Mouse (Mus musculus) T-helper 2 cell (primary cell): ENCODE data around the gene Tspear.
"Not testable (repeated sequence)": the region's sequence is repeated elsewhere in the genome, so short reads cannot be mapped to it uniquely, and the experiment has no call there.

ENCODE experiments used
- in situ Hi-C: fragments of 300-600 bp; cut with MboI, MseI; formaldehyde crosslinking; loops from one replicate; pipeline ENCODE4 v1.15.1; 2025; ENCODE audit warnings: high pct_unique_total_duplicates

Gene Tspear

DNA sequence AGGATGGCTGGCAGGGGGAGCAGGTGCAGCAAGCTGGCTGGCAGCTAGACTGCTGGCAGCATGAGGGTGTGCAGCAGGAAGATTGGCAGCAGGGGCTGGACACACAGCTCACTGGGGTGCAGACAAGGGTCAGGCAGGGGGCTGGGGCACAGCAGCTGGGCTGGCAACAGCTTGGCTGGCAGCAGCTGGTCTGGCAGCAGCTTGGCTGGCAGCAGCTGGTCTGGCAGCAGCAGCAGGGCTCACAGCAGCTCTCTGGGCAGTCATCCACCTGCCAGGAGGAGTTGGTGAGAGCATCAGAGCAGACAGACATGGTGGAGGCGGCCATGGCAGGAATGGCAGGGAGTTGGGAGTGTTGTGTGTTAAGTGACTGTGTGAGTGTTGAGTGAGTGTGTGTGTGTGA lies 101.5 kb downstream of the Tspear start, which contains the start of gene Gm7137:
Gene Gm7137, minus strand, starts transcription at position 325 of the 400 bp plus-strand sequence.
- in situ Hi-C loops: not testable (repeated sequence)

DNA sequence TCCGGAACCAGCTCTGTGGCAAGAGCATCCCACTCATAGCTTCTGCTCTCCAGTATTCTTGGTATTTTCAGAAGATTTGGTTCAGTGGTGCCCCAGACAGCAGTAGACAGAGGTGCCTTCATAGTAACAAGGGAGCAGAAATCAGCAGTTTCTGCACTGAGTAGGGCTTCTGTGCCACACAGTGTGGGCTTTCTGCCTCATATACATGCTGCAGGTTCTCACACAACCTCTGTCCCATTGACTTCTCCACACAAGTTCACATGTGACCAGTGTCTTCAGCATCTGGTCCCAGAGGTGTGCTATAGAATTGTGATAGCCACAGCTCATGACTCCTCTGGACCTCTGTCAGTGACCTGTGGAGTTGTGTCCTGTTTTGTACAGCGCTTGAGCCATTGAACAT lies 102.3 kb downstream of the Tspear start:
- in situ Hi-C loops: no loop called here

DNA sequence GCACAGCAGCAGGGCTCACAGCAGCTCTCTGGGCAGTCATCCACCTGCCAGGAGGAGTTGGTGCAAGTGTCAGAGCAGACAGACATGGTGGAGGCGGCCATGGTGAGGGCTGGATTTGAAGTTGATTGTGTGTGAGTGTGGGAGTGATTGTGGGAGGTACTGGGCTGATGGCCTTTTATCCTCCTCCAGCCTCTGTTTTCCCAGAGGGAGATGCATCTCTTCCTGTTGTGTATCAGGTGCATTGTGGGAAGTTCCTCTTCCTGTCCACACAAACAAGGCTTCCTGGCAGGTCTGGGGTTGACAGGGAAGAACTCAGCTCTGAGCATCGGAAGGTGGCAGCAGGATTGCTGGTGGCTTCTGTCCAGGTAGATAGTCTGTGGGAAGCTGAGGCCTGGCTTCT lies 108.6 kb downstream of the Tspear start, which contains the start of gene Gm9639:
Gene Gm9639, minus strand, starts transcription at position 101 of the 400 bp plus-strand sequence.
- in situ Hi-C loops: no loop called here

DNA sequence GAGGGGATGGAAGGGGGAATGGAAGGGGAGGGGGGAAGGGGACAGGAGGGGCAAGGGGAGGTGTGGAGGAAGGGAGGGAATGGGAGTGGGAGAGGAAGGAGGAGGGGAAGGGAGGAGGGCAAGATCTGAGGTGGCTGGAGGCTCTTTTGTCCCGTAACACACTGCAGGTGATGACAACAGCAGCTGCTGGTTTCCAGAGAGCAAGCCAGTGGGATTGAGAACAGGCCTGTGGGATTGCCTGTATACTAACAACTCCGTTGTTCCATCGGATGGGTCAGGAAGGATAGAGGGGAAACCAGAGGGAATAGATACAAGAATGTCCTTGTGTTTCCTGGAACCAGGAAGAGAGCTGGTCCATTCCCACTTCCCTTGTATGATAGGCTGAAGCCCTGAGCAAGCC lies 111.3 kb downstream of the Tspear start:
- in situ Hi-C loops: no loop called here

DNA sequence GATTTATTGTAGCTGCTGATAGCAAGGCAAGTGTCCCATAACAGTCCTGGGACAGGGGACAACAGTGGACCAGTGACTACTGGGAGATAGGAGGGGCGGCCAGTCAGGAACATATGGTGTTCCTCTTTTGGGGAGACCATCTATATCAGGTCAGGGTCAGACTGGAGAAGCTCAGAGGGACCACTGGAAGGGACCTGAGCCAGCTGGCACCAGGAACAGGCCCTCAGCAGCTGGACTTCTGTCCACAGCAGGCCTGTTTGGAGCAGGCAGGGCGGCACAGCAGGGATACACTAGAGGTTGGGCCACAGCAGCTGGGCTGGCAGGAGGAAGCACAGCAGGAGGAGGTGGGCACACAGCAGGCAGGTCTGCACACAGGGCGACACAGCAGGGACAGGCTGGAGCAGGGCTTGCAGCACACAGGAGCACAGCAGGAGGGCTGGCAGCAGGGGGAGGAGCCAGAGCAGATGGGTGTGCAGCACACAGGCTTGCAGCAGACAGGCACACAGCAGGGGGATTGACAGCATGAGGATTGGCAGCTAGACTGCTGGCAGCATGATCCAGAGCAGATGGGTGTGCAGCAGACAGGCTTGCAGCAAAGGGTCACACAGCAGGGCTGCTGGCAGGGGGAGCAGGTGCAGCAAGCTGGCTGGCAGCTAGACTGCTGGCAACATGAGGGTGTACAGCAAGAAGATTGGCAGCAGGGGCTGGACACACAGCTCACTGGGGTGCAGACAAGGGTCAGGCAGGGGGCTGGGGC lies 112.0 kb downstream of the Tspear start:
- in situ Hi-C loops: not testable (repeated sequence)

GRCm38 (mm10) chr10:77798921-77799508 lies 112.6 kb downstream of the Tspear start, which contains the start of gene Gm19668:
Gene Gm19668 (minus strand): TSS chr10:77799133.
- in situ Hi-C loops: no loop called here

GRCm38 (mm10) chr10:77804095-77804494 lies 117.7 kb downstream of the Tspear start:
- in situ Hi-C loops: no loop called here

GRCm38 (mm10) chr10:77811743-77812142 lies 125.4 kb downstream of the Tspear start, which contains the start of gene Gm9507:
Gene Gm9507 (minus strand): TSS chr10:77811843.
- in situ Hi-C loops: no loop called here

- in situ Hi-C loops: no loop called here
These were observed 128.0 kb downstream of the Tspear start, which contains the start of gene Gm2696 for GRCm38 (mm10) chr10:77814382-77814781. Gene Gm2696 (plus strand): TSS chr10:77814682.

GRCm38 (mm10) chr10:77815514-77815913 lies 129.1 kb downstream of the Tspear start:
- in situ Hi-C loops: no loop called here

DNA sequence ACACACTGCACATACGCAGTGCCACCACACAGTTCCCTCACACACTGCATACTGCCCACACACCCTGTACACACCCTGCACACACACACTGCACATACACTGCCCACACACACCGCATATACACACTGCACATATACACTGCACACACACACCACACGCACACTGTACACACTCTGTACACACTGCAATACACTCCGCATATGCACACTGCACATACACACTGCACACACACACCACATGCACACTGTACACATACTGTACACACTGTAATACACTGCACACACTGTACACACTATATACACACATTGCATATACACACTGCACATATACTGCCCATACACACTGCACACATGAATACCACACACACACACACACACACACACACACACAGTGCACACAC lies 132.2 kb downstream of the Tspear start:
- in situ Hi-C loops: no loop called here

DNA sequence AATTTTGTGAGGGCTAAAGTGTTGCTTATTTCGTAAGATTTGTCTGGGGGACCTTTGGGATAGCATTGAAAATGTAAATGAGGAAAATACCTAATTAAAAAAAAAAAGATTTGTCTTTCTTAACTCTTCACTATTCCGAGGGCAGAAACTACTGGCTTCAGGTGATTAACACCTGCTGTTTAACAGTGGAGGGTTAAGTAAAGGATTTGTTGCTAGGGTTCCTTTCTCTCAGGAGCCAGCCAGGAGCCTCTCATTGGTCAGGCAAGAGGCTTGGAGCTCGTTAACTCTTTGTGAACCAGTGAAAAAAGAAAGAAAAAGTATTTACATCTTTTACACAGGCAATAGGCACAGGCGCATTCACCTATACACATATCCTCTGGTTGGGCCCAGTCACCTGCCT lies 132.8 kb downstream of the Tspear start:
- in situ Hi-C loops: no loop called here

- in situ Hi-C loops: no loop called here
These were observed 140.6 kb downstream of the Tspear start, which contains the start of gene Krtap10-4 for GRCm38 (mm10) chr10:77826951-77827350. Gene Krtap10-4 (minus strand): TSS chr10:77827095.

- in situ Hi-C loops: no loop called here
These were observed 149.3 kb downstream of the Tspear start, which contains the start of gene Krtap10-10 for GRCm38 (mm10) chr10:77835647-77836046. Gene Krtap10-10 (plus strand): TSS chr10:77835947.

GRCm38 (mm10) chr10:77839006-77839405 lies 152.6 kb downstream of the Tspear start:
- in situ Hi-C loops: no loop called here

DNA sequence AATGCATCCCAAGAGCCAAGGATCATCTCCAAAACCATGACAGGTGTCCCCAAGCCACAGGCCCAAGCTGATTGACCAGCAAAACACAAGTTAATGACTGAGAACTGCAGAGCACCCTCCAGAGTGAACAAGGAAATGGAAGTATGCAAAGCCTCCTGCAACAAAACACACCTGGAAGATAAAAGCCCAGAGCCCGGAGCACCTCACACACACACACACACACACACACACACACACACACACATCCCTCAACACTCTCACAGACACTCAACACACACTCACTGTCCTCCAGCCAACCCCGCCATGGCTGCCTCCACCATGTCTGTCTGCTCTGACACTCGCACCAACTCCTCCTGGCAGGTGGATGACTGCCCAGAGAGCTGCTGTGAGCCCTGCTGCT lies 160.1 kb downstream of the Tspear start, which contains the start of gene Gm36176:
Gene Gm36176, plus strand, starts transcription at position 301 of the 400 bp plus-strand sequence.
- in situ Hi-C loops: no loop called here

DNA sequence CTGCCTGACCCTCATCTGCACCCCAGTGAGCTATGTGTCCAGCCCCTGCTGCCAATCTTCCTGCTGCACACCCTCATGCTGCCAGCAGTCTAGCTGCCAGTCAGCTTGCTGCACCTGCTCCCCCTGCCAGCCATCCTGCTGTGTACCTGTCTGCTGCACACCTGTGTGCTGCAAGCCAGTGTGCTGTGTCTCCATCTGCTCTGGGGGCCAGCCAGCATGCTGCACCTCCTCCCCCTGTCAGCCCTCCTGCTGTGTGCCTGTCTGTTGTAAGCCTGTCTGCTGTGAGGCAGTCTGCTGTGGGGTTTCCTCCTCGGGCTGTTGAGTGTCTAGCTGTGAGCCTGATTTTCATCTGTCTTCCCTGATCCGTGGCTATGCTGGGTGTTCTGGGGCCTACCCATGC lies 160.6 kb downstream of the Tspear start:
- in situ Hi-C loops: no loop called here

DNA sequence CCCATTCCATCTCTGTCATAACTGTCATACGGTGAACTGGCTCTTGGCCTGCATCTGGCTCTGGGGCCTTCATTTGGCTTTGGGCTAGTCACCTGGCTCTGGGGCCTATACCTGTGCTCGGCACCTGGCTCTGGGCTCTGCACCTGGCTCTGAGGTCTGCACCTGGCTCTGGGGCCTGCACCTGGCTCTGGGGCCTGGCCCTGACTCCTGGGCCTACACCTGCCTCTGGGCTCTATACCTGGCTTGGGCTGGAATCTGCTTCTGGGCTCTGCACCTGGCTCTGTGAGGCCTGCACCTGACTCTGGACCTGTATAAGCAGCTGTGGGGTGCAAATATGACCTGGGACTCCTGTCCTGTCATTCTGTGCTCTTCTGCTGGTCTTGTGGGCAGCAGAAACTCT lies 161.2 kb downstream of the Tspear start:
- in situ Hi-C loops: no loop called here

DNA sequence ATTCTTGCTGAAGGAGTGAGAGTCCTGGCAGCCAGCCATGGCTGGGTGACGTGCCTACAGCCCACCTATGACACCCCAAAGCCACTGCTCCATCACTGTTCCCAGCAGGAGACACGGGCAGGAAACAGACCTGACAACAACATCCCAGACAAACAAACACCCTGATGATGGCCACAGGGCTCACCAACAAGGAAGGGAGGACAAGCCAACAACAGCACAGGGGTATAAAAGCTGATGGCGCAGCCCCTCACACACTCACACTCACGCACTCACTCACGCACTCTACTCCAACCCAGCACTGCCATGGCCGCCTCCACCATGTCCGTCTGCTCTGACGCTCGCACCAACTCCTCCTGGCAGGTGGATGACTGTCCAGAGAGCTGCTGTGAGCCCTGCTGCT lies 166.2 kb downstream of the Tspear start, which contains the start of gene Gm10318:
Gene Gm10318, plus strand, starts transcription at position 301 of the 400 bp plus-strand sequence.
- in situ Hi-C loops: no loop called here

GRCm38 (mm10) chr10:77861675-77862074 lies 175.3 kb downstream of the Tspear start, which contains the start of gene Gm3285:
Gene Gm3285 (plus strand): TSS chr10:77861975.
- in situ Hi-C loops: no loop called here

- in situ Hi-C loops: no loop called here
These were observed 177.8 kb downstream of the Tspear start for GRCm38 (mm10) chr10:77864067-77864761.

DNA sequence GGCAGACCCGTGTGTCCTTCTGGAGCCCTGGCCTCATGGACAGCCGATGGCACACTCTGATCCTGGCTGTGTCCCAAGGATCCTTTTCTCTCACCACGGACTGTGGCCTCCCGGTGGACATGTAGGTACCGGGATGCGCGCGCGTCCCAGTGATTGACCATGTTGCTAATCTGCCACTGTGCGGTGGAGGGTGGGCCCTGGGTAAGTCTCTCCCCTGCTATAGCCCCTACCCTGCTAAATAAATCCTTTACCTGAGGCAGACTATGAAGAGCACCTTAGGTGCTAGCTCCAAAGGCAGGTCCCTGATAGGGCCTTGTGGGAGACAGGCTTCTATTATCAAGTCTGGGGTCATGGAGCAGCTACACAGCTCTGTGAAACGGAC lies 178.4 kb downstream of the Tspear start:
- in situ Hi-C loops: no loop called here
